Mouse (Mus musculus): Measurements from ENCODE around the gene Cacna2d4.

Cacna2d4 gene

GRCm38 (mm10) chr6:119224451-119225195 is 11.7 kb upstream of the Cacna2d4 start:
- DNase-seq = no peak

GRCm38 (mm10) chr6:119225226-119225625 is 11.1 kb upstream of the Cacna2d4 start:
- DNase-seq = no peak

- DNase-seq = no peak
These were observed 10.6 kb upstream of the Cacna2d4 start for GRCm38 (mm10) chr6:119225731-119226130.

GRCm38 (mm10) chr6:119227001-119227400 is 9.3 kb upstream of the Cacna2d4 start:
- DNase-seq = no peak

GRCm38 (mm10) chr6:119228861-119229603 is 7.3 kb upstream of the Cacna2d4 start:
- DNase-seq = no peak

GRCm38 (mm10) chr6:119233066-119233465 is 3.3 kb upstream of the Cacna2d4 start:
- DNase-seq = no peak

- no peak for DNase-seq
These were observed 885 bp upstream of the Cacna2d4 start for GRCm38 (mm10) chr6:119235441-119235840.

GRCm38 (mm10) chr6:119237427-119237989 is 1.2 kb downstream of the Cacna2d4 start:
- DNase-seq = no peak

GRCm38 (mm10) chr6:119239341-119240005 is 3.1 kb downstream of the Cacna2d4 start:
- DNase-seq = no peak

GRCm38 (mm10) chr6:119240256-119240655 is 3.9 kb downstream of the Cacna2d4 start:
- no peak for DNase-seq

GRCm38 (mm10) chr6:119240871-119241705 is 4.8 kb downstream of the Cacna2d4 start:
- DNase-seq = no peak

- DNase-seq = no peak
These were observed 9.8 kb downstream of the Cacna2d4 start for GRCm38 (mm10) chr6:119246082-119246481.

GRCm38 (mm10) chr6:119248578-119248977 is 12.3 kb downstream of the Cacna2d4 start:
- no peak for DNase-seq

- no peak for DNase-seq
These were observed 13.4 kb downstream of the Cacna2d4 start for GRCm38 (mm10) chr6:119249726-119250125.

GRCm38 (mm10) chr6:119251704-119252103 is 15.4 kb downstream of the Cacna2d4 start:
- no peak for DNase-seq

GRCm38 (mm10) chr6:119276713-119277112 is 40.4 kb downstream of the Cacna2d4 start:
- no peak for DNase-seq

- no peak for DNase-seq
These were observed 44.4 kb downstream of the Cacna2d4 start for GRCm38 (mm10) chr6:119280761-119281160.

- no peak for DNase-seq
These were observed 65.0 kb downstream of the Cacna2d4 start for GRCm38 (mm10) chr6:119301310-119301709.

- DNase-seq = no peak
These were observed 67.0 kb downstream of the Cacna2d4 start for GRCm38 (mm10) chr6:119303331-119303730.

- no peak for DNase-seq
These were observed 71.6 kb downstream of the Cacna2d4 start for GRCm38 (mm10) chr6:119307867-119308413.

- DNase-seq = no peak
These were observed 73.8 kb downstream of the Cacna2d4 start for GRCm38 (mm10) chr6:119310176-119310575.

- DNase-seq = no peak
These were observed 76.1 kb downstream of the Cacna2d4 start for GRCm38 (mm10) chr6:119312381-119312780.

Measured in lung, adult 18-20 months (tissue).